Mouse (Mus musculus) heart, postnatal 14 days (tissue): ENCODE data around the gene Limk1. TPM values are rescaled to one million over a fixed set of nuclear protein-coding genes. Genes with fewer than 3 reads are reported as not detected.
A peak's percentile ranks its signal among the peaks of the same experiment; 100 is the strongest.

Experiments used
- DNase-seq, 2 experiments: peaks; one replicate each; pipeline ENCODE4 v3.0.0; 2021 to 2022
- intact Hi-C: fragments of 180-260 bp; cut with DNase I; formaldehyde crosslinking; loops from one replicate; pipeline ENCODE4 v1.15.1; 2025
- total RNA-seq, 2 experiments: library from RNA; stranded (reverse); gene quantifications; 2 replicates each; pipeline ENCODE4 v1.2.3; 2021

Limk1 gene
- total RNA-seq, 2 experiments from 2014 or later: 7.3 to 8.1 TPM

GRCm38 (mm10) chr5:134638461-134639268 lies 49.7 kb downstream of the Limk1 start:
- intact Hi-C loops: loop anchor here (5.0 kb wide), 1 partner anchor 49 kb away; the partner anchor contains the start of gene Limk1
- DNase-seq: no peak

- intact Hi-C loops: loop anchor here (5.0 kb wide), 1 partner anchor 49 kb away; the partner anchor contains the start of gene Limk1
- no peak for DNase-seq
Measured at GRCm38 (mm10) chr5:134637820-134638367, 50.5 kb downstream of the Limk1 start.

GRCm38 (mm10) chr5:134632841-134633240 lies 55.6 kb downstream of the Limk1 start:
- DNase-seq: no peak
- intact Hi-C loops: no loop called here

- intact Hi-C loops: no loop called here
- DNase-seq: no peak
Measured at GRCm38 (mm10) chr5:134630835-134631234, 57.6 kb downstream of the Limk1 start.

GRCm38 (mm10) chr5:134629508-134629907 lies 58.9 kb downstream of the Limk1 start:
- DNase-seq: no peak
- intact Hi-C loops: no loop called here

GRCm38 (mm10) chr5:134622069-134622468 lies 66.3 kb downstream of the Limk1 start:
- intact Hi-C loops: no loop called here
- DNase-seq: no peak

- no peak for DNase-seq
- intact Hi-C loops: no loop called here
Measured at GRCm38 (mm10) chr5:134621099-134621640, 67.2 kb downstream of the Limk1 start.

- intact Hi-C loops: no loop called here
Measured at GRCm38 (mm10) chr5:134620457-134620856, 67.9 kb downstream of the Limk1 start.

GRCm38 (mm10) chr5:134617071-134617470 lies 71.3 kb downstream of the Limk1 start:
- DNase-seq: peak; percentile 77 to 84
- intact Hi-C loops: loop anchor here (2.0 to 5.0 kb wide), 2 partner anchors 85 to 122 kb away; no protein-coding TSS in a partner anchor

More at GRCm38 (mm10) chr5:134620457-134620856, 67.9 kb downstream of the Limk1 start:
- DNase-seq: peak in 1 of 2 experiments; percentile 17

GRCm38 (mm10) chr5:134615780-134616179 lies 72.6 kb downstream of the Limk1 start:
- DNase-seq: no peak
- intact Hi-C loops: loop anchor here (2.0 to 5.0 kb wide), 2 partner anchors 87 to 121 kb away; no protein-coding TSS in a partner anchor

- no peak for DNase-seq
- intact Hi-C loops: loop anchor here (5.0 kb wide), 1 partner anchor 87 kb away; no protein-coding TSS in a partner anchor
Measured at GRCm38 (mm10) chr5:134615380-134615779, 73.0 kb downstream of the Limk1 start.

GRCm38 (mm10) chr5:134614802-134615201 lies 73.6 kb downstream of the Limk1 start, which contains the start of gene Lat2:
TSS of gene Lat2 (minus strand) at chr5:134615025.
- intact Hi-C loops: loop anchor here (5.0 kb wide), 1 partner anchor 87 kb away; no protein-coding TSS in a partner anchor
- DNase-seq: no peak

GRCm38 (mm10) chr5:134614296-134614695 lies 74.1 kb downstream of the Limk1 start:
- no peak for DNase-seq
- intact Hi-C loops: no loop called here

- intact Hi-C loops: no loop called here
- no peak for DNase-seq
Measured at GRCm38 (mm10) chr5:134613727-134614126, 74.7 kb downstream of the Limk1 start.

- intact Hi-C loops: no loop called here
- no peak for DNase-seq
Measured at GRCm38 (mm10) chr5:134611810-134612521, 76.4 kb downstream of the Limk1 start.

GRCm38 (mm10) chr5:134609916-134610643 lies 78.3 kb downstream of the Limk1 start:
- intact Hi-C loops: loop anchor here (10.0 kb wide), 1 partner anchor 295 kb away; the partner anchor contains the start of gene Tmem270
- DNase-seq: no peak

GRCm38 (mm10) chr5:134607121-134607520 lies 81.3 kb downstream of the Limk1 start:
- intact Hi-C loops: loop anchor here (10.0 kb wide), 1 partner anchor 298 kb away; the partner anchor contains the start of gene Tmem270

GRCm38 (mm10) chr5:134606314-134606713 lies 82.1 kb downstream of the Limk1 start:
- intact Hi-C loops: loop anchor here (10.0 kb wide), 1 partner anchor 298 kb away; the partner anchor contains the start of gene Tmem270
- no peak for DNase-seq

More at GRCm38 (mm10) chr5:134607121-134607520, 81.3 kb downstream of the Limk1 start:
- DNase-seq: peak in 1 of 2 experiments; percentile 40
